Mouse (Mus musculus) central nervous system, embryonic 18 days (tissue): ENCODE results near the gene Slc41a2. TPM values are rescaled to one million over a fixed set of nuclear protein-coding genes. Genes with fewer than 3 reads are reported as not detected.

Experiments
- polyA plus RNA-seq: library from polyadenylated mRNA; depleted of rRNA; stranded (reverse); fragments of >200 nt; gene quantifications from 2 replicates; pipeline ENCODE4 v1.2.3, GENCODE M21; 2012; rRNA removed

The Slc41a2 gene
- polyA plus RNA-seq, result 10.7 and 11.8 TPM in 2 replicates

DNA sequence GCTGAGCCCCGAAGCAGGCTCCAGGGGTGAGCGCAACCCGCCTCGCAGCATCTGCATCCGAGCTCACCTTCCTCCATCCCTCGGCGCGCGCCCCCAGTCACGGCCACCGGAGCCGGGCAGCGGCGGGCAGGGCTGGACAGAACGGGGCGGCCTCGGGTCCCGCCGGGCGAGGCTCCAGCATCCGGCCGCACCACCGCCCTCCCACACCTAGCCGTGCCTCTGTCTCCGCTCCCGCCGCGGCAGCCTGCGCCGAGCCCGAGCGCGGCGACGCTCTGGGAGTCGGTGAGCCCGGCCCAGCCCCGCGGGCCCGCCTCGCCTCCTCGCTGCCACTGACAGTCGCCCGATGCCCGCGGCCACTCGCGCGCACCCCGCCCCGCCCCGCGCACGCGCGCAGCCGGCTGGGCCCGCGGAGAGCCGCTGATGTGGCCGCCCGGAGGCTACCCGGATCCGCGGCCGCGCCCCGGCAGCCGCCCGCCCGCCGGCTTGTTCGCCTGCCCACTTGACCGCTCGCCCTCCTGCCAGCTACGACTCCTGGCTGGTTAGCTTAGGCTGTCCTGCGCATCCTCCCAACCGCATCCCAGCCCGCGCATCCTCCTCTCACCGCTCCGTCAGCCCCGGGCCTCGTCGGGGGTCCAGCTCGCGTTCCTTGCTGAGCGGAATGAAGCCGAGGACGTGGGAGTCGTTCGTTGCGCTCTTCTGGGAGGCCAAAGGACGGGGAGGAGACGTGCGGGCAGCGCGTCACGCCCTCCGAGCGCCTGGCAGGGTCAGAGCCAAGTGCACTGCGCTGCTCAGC is at the start of gene Slc41a2:
Gene Slc41a2 (minus strand): TSS at position 724 of the 793 bp plus-strand sequence.

GRCm38 (mm10) chr10:83359956-83360355 is 22.3 kb upstream of the Slc41a2 start, which contains the start of gene D10Wsu102e:
TSS of gene D10Wsu102e (plus strand) at chr10:83360221.

Other genes starting within 250 kb of the Slc41a2 start
- gene D10Wsu102e, start 22.3 kb upstream of the Slc41a2 start, polyA plus RNA-seq, result 1.2 and 1.3 TPM in 2 replicates
- gene Aldh1l2, start 196.3 kb upstream of the Slc41a2 start, polyA plus RNA-seq, result 26.5 and 29.4 TPM in 2 replicates
- gene Washc4, start 205.9 kb upstream of the Slc41a2 start, polyA plus RNA-seq, result 14.0 and 15.9 TPM in 2 replicates